Mouse (Mus musculus): Measurements from ENCODE around the gene Rnf32.

Gene Rnf32

DNA sequence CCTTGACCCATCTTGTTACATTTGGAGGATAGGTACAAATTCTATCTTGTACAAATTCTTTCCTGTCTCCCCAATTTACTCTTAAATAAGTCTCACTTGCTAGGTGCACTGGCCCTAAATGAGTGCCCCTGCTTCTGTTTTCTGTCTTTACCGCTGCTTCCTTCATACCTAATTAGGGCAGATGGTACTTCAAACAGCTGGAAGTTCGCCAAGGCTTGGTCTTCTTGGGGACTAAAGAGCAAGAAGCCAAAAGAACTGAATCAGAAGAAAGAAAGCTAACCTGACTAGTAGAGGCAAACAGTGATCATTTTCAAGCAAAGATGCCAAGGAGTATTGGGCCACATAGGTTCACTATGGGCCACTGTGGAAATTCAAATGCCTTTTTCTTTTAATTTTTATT, 77.6 kb downstream of the Rnf32 start:
- no peak for DNase-seq (ENCODE audit: low spot score)

DNA sequence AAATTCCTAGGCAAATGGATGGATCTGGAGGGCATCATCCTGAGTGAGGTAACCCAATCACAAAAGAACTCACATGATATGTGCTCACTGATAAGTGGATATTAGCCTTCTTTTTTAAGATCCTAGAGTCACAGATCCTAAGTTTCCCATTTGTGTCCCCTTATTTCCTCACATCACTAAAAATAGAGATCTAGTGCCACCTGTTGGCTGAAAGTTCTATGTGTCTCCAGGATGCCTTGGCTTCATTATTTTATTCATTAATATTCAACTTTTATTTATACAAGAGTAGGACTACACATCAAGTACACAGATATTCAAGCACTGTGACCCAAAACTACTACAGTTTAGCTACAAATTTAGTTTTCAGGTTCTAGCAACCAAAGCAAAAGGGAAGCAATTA, 79.0 kb downstream of the Rnf32 start:
- DNase-seq (ENCODE audit: low spot score), result no peak
